Mouse (Mus musculus): ENCODE data around the gene Cryaa. TPM values are rescaled to one million over a fixed set of nuclear protein-coding genes. Genes with fewer than 3 reads are reported as not detected.

The Cryaa gene
- polyA plus RNA-seq, 1 experiment from 2014 or later, result 0.14 TPM

DNA sequence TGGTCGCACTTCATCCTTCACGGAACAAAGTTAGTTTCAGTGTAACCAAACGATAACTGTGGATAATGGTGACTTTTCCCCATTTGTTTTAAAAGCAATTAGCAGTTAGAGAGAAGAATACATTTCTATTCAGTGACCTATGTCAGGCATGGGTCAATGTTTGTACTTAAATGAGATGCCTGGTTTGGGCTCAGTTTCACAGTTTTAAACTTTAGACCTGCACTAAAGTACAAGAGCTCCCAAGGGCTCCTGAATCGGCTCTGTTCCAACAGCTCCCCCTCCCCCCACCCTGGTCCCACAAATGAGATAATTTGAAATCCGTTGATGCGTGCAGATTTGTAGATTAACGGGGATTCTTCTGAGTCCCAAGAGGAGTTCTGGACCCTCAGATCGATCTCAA is 5.9 kb upstream of the Cryaa start:
- Histone ChIP-seq H3K27me3 (replicated peaks; ENCODE audit: control insufficient read depth, insufficient read depth, low read length) (no peaks in the 10 kb centered on the region), H3K9ac (ENCODE audit: low read length) (no peak overlapping the region), H3K4me1 (ENCODE audit: control insufficient read depth, insufficient read depth, low read length) (no peaks in the 10 kb centered on the region), H3K4me3 (ENCODE audit: low read depth, low read length) (no peak overlapping the region), H3K4me2 (ENCODE audit: low read length) (no peak overlapping the region), H3K36me3 (ENCODE audit: control insufficient read depth, insufficient read depth, low read length) (no peaks in the 10 kb centered on the region), H3K27ac (ENCODE audit: low read depth, low read length) (no peak overlapping the region), H3K9me3 (replicated peaks; ENCODE audit: control insufficient read depth, low read length) (no peaks in the 10 kb centered on the region)
- DNase-seq (ENCODE audit: low spot score) (no peak), ATAC-seq (no peak)
- WGBS, result 64% methylated on average over 8 of the region's 8 CpGs

DNA sequence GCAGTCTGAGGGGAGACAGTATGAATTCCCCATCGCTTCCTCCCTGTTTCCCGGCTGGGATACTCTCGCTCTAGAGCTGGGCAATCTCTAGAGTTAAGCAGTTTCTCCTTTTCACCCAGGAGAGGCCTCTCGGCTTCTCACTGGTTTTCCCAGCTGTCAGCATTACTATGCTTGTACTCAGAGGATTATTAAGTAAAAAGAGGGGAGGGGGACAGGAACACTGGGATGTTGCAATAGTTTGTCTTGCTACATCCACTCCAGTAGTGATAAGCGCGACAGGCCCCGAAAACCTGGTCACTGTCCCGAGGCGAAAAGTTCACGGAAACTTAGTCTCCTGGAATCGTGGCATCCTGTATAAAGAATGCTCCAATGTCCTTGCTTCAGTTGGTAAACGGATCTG is 5.3 kb upstream of the Cryaa start:
- WGBS, result 94% methylated on average over 12 of the region's 12 CpGs
- DNase-seq (ENCODE audit: low spot score) (no peak), ATAC-seq (no peak)
- H3K4me2 ChIP-seq (ENCODE audit: low read length), result no peak overlapping the region
- no peaks in the 10 kb centered on the region for H3K36me3 ChIP-seq (ENCODE audit: control insufficient read depth, insufficient read depth, low read length)
- H3K4me3 ChIP-seq (ENCODE audit: low read depth, low read length), result no peak overlapping the region
- H3K4me1 ChIP-seq (ENCODE audit: control insufficient read depth, insufficient read depth, low read length), result no peaks in the 10 kb centered on the region
- H3K9me3 ChIP-seq (replicated peaks; ENCODE audit: control insufficient read depth, low read length), result no peaks in the 10 kb centered on the region
- H3K9ac ChIP-seq (ENCODE audit: low read length), result no peak overlapping the region
- H3K27ac ChIP-seq (ENCODE audit: low read depth, low read length), result no peak overlapping the region
- no peaks in the 10 kb centered on the region for H3K27me3 ChIP-seq (replicated peaks; ENCODE audit: control insufficient read depth, insufficient read depth, low read length)

DNA sequence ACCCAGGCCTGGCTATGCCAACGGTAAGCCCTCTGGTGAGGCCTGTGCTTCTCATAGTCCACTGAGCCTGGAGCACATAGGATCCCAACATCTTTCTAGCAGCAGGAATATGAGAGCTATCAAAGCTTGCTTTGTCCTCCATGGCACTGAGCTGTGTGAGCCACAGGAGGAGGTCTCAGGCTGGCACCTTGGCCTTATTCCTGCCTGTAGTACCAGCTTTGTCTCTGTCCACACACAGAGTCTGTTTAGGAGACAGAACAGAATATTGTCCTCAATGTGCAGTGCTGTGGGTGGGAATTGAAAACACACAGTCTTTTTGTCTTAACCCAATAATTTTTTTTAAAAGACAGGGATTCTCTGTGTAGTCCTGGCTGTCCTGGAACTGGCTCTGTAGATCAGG is 3.2 kb upstream of the Cryaa start:
- WGBS, result 88% methylated on average over 1 of the region's 1 CpGs
- H3K4me3 ChIP-seq (ENCODE audit: low read depth, low read length), result no peak overlapping the region
- DNase-seq (ENCODE audit: low spot score), result no peak
- no peaks in the 10 kb centered on the region for H3K4me1 ChIP-seq (ENCODE audit: control insufficient read depth, insufficient read depth, low read length)
- H3K4me2 ChIP-seq (ENCODE audit: low read length), result no peak overlapping the region
- no peak overlapping the region for H3K27ac ChIP-seq (ENCODE audit: low read depth, low read length)
- H3K36me3 ChIP-seq (ENCODE audit: control insufficient read depth, insufficient read depth, low read length), result no peaks in the 10 kb centered on the region
- no peak for ATAC-seq
- no peaks in the 10 kb centered on the region for H3K27me3 ChIP-seq (replicated peaks; ENCODE audit: control insufficient read depth, insufficient read depth, low read length)
- no peaks in the 10 kb centered on the region for H3K9me3 ChIP-seq (replicated peaks; ENCODE audit: control insufficient read depth, low read length)
- no peak overlapping the region for H3K9ac ChIP-seq (ENCODE audit: low read length)

DNA sequence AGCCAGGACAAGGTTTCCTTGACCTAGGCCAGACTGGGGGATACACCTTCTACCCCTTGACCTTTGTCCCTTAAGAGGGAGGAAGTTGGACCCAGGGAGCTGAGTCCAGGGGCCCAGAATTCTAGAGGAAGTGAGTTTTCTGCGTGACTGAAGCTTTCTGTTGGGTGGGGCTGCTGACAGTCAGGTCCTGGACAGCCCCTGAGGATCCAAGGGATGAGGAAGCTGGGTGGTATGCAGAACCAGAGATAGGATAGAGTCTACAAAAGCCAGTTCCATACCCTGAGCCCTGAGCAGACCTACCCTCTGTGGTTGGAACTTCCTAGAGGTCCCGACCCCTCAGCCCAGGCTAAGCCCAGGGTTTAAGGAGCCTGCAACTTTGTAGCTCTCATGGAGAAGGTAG is 2.8 kb downstream of the Cryaa start:
- no peak for ATAC-seq
- no peak overlapping the region for H3K9ac ChIP-seq (ENCODE audit: low read length)

DNA sequence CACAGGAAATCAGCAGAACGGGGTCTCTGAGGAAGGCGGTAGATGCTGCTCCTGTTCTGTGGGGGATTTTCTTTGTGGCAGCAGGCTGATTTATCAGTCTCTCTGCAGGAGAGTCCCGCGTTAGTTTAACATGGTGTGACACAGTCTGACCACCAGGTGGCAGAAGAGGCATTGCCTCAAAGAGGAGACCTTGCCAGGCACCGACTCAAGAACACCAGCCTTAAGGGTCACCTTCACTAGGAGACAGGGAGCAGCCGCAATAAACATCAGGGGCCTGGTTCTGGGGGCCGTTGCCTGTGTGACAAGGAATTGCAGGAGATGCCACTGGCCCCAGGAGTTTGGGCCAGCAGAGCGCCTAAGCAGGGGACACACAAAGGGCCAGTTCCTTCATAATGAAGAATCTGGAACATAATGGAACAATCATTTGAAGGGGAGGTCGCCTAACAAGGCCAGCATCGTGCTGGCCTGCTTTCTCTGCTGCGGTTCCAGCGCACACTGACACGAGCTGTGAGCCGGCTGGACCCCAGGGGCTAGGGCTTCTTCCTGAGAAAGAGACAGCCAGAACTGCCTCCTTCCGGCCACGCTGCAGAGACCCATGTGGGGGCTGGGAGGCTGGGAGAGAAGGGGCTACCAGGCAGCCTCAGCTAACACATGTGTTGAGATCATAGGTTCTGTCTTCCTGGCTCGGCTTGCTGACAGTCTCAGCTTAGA is 8.1 kb downstream of the Cryaa start:
- peak overlapping the region; percentile 13; the same call in 1 of the 2 replicates for H3K9ac ChIP-seq (ENCODE audit: low read length)
- no peaks in the 10 kb centered on the region for H3K9me3 ChIP-seq (replicated peaks; ENCODE audit: control insufficient read depth, low read length)
- no peak overlapping the region for H3K27ac ChIP-seq (ENCODE audit: low read depth, low read length)
- no peak overlapping the region for H3K4me3 ChIP-seq (ENCODE audit: low read depth, low read length)
- ATAC-seq (peak; percentile 86), DNase-seq (ENCODE audit: low spot score) (peak; percentile 96)
- H3K27me3 ChIP-seq (replicated peaks; ENCODE audit: control insufficient read depth, insufficient read depth, low read length), result no peaks in the 10 kb centered on the region
- H3K36me3 ChIP-seq (ENCODE audit: control insufficient read depth, insufficient read depth, low read length), result no peaks in the 10 kb centered on the region
- WGBS, result 12% methylated on average over 17 of the region's 17 CpGs
- H3K4me2 ChIP-seq (ENCODE audit: low read length), result peak overlapping the region; percentile 16; the same call in 1 of the 2 replicates
- H3K4me1 ChIP-seq (ENCODE audit: control insufficient read depth, insufficient read depth, low read length), result peaks cover 6% of the 10 kb centered on the region; the same call in 1 of the 2 replicates

More for the DNA sequence above, 2.8 kb downstream of the Cryaa start:
- no peak for DNase-seq (ENCODE audit: low spot score)
- Histone ChIP-seq H3K27me3 (replicated peaks; ENCODE audit: control insufficient read depth, insufficient read depth, low read length) (no peaks in the 10 kb centered on the region), H3K9me3 (replicated peaks; ENCODE audit: control insufficient read depth, low read length) (no peaks in the 10 kb centered on the region), H3K27ac (ENCODE audit: low read depth, low read length) (no peak overlapping the region), H3K36me3 (ENCODE audit: control insufficient read depth, insufficient read depth, low read length) (no peaks in the 10 kb centered on the region), H3K4me2 (ENCODE audit: low read length) (no peak overlapping the region), H3K4me1 (ENCODE audit: control insufficient read depth, insufficient read depth, low read length) (no peaks in the 10 kb centered on the region), H3K4me3 (ENCODE audit: low read depth, low read length) (no peak overlapping the region)
- WGBS, result 79% methylated on average over 2 of the region's 2 CpGs

DNA sequence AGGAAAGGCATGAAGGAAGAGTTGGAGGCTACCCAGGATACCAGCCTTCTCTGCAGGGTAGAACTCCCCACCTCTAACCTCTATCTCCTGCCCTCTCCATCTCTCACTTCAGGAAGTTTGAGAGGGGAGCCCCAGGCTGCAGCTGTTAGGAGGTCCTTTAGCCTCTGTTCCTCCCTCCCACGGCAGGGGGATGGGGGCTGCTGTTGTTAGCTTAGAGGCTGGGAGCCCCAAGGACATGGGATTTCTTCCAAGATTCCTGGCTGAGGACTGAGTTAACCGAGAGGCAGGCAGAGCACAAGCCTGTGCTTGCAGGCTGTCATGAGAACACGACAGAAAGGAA is 8.6 kb downstream of the Cryaa start:
- DNase-seq (ENCODE audit: low spot score), result peak; percentile 57
- no peak overlapping the region for H3K27ac ChIP-seq (ENCODE audit: low read depth, low read length)
- no peak overlapping the region for H3K4me2 ChIP-seq (ENCODE audit: low read length)
- H3K4me3 ChIP-seq (ENCODE audit: low read depth, low read length), result no peak overlapping the region
- peak; percentile 11; the same call in 1 of the 2 replicates for ATAC-seq
- no peaks in the 10 kb centered on the region for H3K36me3 ChIP-seq (ENCODE audit: control insufficient read depth, insufficient read depth, low read length)
- 43% methylated on average over 3 of the region's 3 CpGs for WGBS
- peak overlapping the region; percentile 13; the same call in 1 of the 2 replicates for H3K9ac ChIP-seq (ENCODE audit: low read length)
- H3K9me3 ChIP-seq (replicated peaks; ENCODE audit: control insufficient read depth, low read length), result no peaks in the 10 kb centered on the region
- peaks cover 6% of the 10 kb centered on the region; the same call in 1 of the 2 replicates for H3K4me1 ChIP-seq (ENCODE audit: control insufficient read depth, insufficient read depth, low read length)
- H3K27me3 ChIP-seq (replicated peaks; ENCODE audit: control insufficient read depth, insufficient read depth, low read length), result no peaks in the 10 kb centered on the region

DNA sequence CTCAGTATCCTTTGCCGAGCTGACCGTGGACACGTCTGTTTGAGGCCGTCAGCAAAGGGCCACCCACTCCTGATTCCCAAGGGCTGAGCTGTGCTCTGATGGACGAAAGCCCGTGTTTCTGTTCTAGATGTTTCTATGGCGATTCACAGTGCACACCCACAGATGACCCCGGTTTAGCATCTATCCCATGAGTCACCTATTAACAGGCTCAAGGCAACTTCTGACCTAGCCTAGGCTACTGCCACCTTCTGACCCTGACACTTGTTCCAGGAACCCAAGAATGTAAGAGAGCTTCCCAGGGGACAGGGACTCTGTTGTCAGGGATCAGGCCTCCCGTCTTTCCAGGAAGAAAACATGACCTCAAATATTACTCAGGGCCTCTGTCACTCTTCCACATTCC is 10.5 kb downstream of the Cryaa start:
- WGBS, result 87% methylated on average over 9 of the region's 9 CpGs

DNA sequence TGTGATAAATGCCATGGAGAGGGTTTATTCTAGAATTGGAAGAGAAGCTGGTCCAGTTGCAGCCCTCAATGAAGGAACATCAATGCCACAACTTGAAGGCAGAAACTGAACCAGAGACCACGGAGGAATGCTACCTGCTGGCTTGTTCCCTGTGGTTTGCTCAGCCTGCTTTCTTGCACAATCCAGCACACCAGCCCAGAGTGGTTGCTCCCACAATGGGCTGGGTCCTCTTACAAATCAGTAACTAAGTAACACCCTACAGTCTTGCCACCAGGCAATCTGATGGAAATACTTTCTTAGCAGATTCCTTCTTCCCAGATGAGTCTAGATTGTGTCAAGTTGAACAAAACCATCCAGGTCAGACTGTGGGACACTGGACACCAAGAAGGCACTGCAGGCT is 12.0 kb downstream of the Cryaa start:
- ATAC-seq, result no peak
- no peak overlapping the region for H3K4me2 ChIP-seq (ENCODE audit: low read length)

More for the DNA sequence above, 10.5 kb downstream of the Cryaa start:
- Histone ChIP-seq H3K4me1 (ENCODE audit: control insufficient read depth, insufficient read depth, low read length) (peaks cover 6% of the 10 kb centered on the region; the same call in 1 of the 2 replicates), H3K27me3 (replicated peaks; ENCODE audit: control insufficient read depth, insufficient read depth, low read length) (no peaks in the 10 kb centered on the region), H3K4me3 (ENCODE audit: low read depth, low read length) (no peak overlapping the region), H3K9ac (ENCODE audit: low read length) (no peak overlapping the region), H3K9me3 (replicated peaks; ENCODE audit: control insufficient read depth, low read length) (no peaks in the 10 kb centered on the region), H3K27ac (ENCODE audit: low read depth, low read length) (no peak overlapping the region), H3K36me3 (ENCODE audit: control insufficient read depth, insufficient read depth, low read length) (no peaks in the 10 kb centered on the region), H3K4me2 (ENCODE audit: low read length) (no peak overlapping the region)
- ATAC-seq (no peak), DNase-seq (ENCODE audit: low spot score) (no peak)

DNA sequence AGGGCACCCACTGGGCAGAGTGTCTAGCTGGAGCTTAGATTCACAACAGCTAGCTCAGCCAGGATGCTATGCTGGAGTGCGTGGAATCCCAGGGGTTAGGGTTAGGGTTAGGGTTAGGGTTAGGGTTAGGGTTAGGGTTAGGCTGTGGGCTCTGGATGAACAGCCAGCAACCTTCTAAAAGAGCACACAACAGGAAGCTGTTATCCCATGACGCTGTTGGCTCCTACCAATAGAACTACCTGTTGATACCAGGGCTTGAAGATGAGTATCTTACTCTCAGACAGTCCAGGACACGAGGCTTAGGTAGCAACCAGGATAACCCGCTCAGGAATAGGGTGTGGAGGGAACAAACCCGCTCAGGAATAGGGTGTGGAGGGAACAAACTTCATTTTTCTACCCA is 15.3 kb downstream of the Cryaa start:
- no peaks in the 10 kb centered on the region for H3K36me3 ChIP-seq (ENCODE audit: control insufficient read depth, insufficient read depth, low read length)
- H3K4me2 ChIP-seq (ENCODE audit: low read length), result peak overlapping the region; percentile 40; the same call in 1 of the 2 replicates
- ATAC-seq, result peak; percentile 23; the same call in 1 of the 2 replicates
- no peak overlapping the region for H3K9ac ChIP-seq (ENCODE audit: low read length)
- no peak overlapping the region for H3K27ac ChIP-seq (ENCODE audit: low read depth, low read length)
- DNase-seq (ENCODE audit: low spot score), result no peak
- H3K4me1 ChIP-seq (ENCODE audit: control insufficient read depth, insufficient read depth, low read length), result peaks cover 10% of the 10 kb centered on the region; the same call in 1 of the 2 replicates
- 40% methylated on average over 5 of the region's 5 CpGs for WGBS
- H3K9me3 ChIP-seq (replicated peaks; ENCODE audit: control insufficient read depth, low read length), result no peaks in the 10 kb centered on the region
- no peaks in the 10 kb centered on the region for H3K27me3 ChIP-seq (replicated peaks; ENCODE audit: control insufficient read depth, insufficient read depth, low read length)
- H3K4me3 ChIP-seq (ENCODE audit: low read depth, low read length), result no peak overlapping the region

More for the DNA sequence above, 12.0 kb downstream of the Cryaa start:
- Histone ChIP-seq H3K36me3 (ENCODE audit: control insufficient read depth, insufficient read depth, low read length) (no peaks in the 10 kb centered on the region), H3K4me1 (ENCODE audit: control insufficient read depth, insufficient read depth, low read length) (peaks cover 16% of the 10 kb centered on the region), H3K4me3 (ENCODE audit: low read depth, low read length) (no peak overlapping the region), H3K27ac (ENCODE audit: low read depth, low read length) (no peak overlapping the region), H3K9me3 (replicated peaks; ENCODE audit: control insufficient read depth, low read length) (no peaks in the 10 kb centered on the region), H3K27me3 (replicated peaks; ENCODE audit: control insufficient read depth, insufficient read depth, low read length) (no peaks in the 10 kb centered on the region), H3K9ac (ENCODE audit: low read length) (no peak overlapping the region)
- no peak for DNase-seq (ENCODE audit: low spot score)
- 60% methylated on average over 1 of the region's 1 CpGs for WGBS

All from forebrain, embryonic 14.5 days (tissue).